Mouse (Mus musculus) heart, embryonic 14.5 days (tissue): ENCODE data around the gene Tmem151a. TPM values are rescaled to one million over a fixed set of nuclear protein-coding genes. Genes with fewer than 3 reads are reported as not detected.

Source experiments
- ATAC-seq: fragments of 200-750 bp; cut with Nextera tagmentation; 2 replicates; pipeline ENCODE4 v1.8.0; 2017; ENCODE audit warnings: low read depth, moderate TSS enrichment; ENCODE audit not compliant: insufficient number of reproducible peaks, insufficient read depth, low FRiP score
- H3K27ac ChIP-seq, 2 experiments: fragments of 200-500 bp in 1 of 2; fragments of 300-500 bp in 1 of 2; sonication (generic) in 1 of 2; replicated peaks in 1 of 2; 2 replicates each; pipeline ENCODE4 v1.5.1; 2012 to 2014; ENCODE audit warnings: low read depth in 2 of 2, low read length in 2 of 2, control low read depth in 1 of 2, mild to moderate bottlenecking in 1 of 2, mixed read lengths in 1 of 2; ENCODE audit not compliant: control insufficient read depth in 1 of 2, insufficient read depth in 1 of 2
- H3K27me3 ChIP-seq: fragments of 300-500 bp; sonication (generic); 2 replicates; pipeline ENCODE4 v1.6.1; 2014; ENCODE audit warnings: mild to moderate bottlenecking, low read length, control low read depth; ENCODE audit not compliant: control insufficient read depth, insufficient read depth
- H3K36me3 ChIP-seq: fragments of 300-500 bp; sonication (generic); 2 replicates; pipeline ENCODE4 v1.6.1; 2014; ENCODE audit warnings: mild to moderate bottlenecking, control low read depth, low read length, mixed read lengths; ENCODE audit not compliant: control insufficient read depth, insufficient read depth
- H3K4me1 ChIP-seq, 2 experiments: fragments of 200-500 bp in 1 of 2; fragments of 300-500 bp in 1 of 2; sonication (generic) in 1 of 2; 2 replicates each; pipeline ENCODE4 v1.6.1; 2012 to 2014; ENCODE audit warnings: low read length in 2 of 2, control low read depth in 1 of 2, mixed read lengths in 1 of 2; ENCODE audit not compliant: control insufficient read depth in 2 of 2, insufficient read depth in 2 of 2
- H3K4me2 ChIP-seq: fragments of 300-500 bp; sonication (generic); 2 replicates; pipeline ENCODE4 v1.6.1; 2014; ENCODE audit warnings: mild to moderate bottlenecking, low read length
- H3K4me3 ChIP-seq, 2 experiments: fragments of 200-500 bp in 1 of 2; fragments of 300-500 bp in 1 of 2; sonication (generic) in 1 of 2; 2 replicates each; pipeline ENCODE4 v1.5.1; 2012 to 2014; ENCODE audit warnings: low read length in 2 of 2, mild to moderate bottlenecking in 2 of 2, control low read depth in 1 of 2, low read depth in 1 of 2, moderate library complexity in 1 of 2; ENCODE audit not compliant: control insufficient read depth in 1 of 2, insufficient read depth in 1 of 2
- H3K9ac ChIP-seq: fragments of 300-500 bp; sonication (generic); 2 replicates; pipeline ENCODE4 v1.6.1; 2014; ENCODE audit warnings: mild to moderate bottlenecking, low read length
- H3K9me3 ChIP-seq: fragments of 300-500 bp; sonication (generic); 2 replicates; pipeline ENCODE4 v1.6.1; 2016; ENCODE audit warnings: low read length, control low read depth; ENCODE audit not compliant: control insufficient read depth
- WGBS: fragments of 180-500 bp; shearing (Covaris S2); extraction: QIAGEN DNeasy Blood & Tissue Kit; methylation state at CpG from one replicate; pipeline ENCODE4 v1.1.7; 2014; 5-methylcytosine and 5-hydroxymethylcytosine counted together
- polyA plus RNA-seq: library from polyadenylated mRNA; unstranded; fragments of >200 nt; fragmentation: Nextera tagmentation; extraction: Ambion mirVana; gene quantifications from 2 replicates; pipeline ENCODE4 v1.2.1, GENCODE M21; 2014

Tmem151a gene
- polyA plus RNA-seq, 1 experiment from 2014 or later: 3.7 TPM

GRCm38 (mm10) chr19:5082596-5082995 is 2.7 kb downstream of the Tmem151a start:
- Histone ChIP-seq H3K9me3 (no peaks in the 10 kb centered on the region), H3K4me2 (no peak overlapping the region), H3K4me1 (peaks cover 10 to 13% of the 10 kb centered on the region in 2 experiments), H3K36me3 (no peaks in the 10 kb centered on the region), H3K9ac (no peak overlapping the region), H3K27ac (no peak overlapping the region), H3K4me3 (no peak overlapping the region), H3K27me3 (peaks cover 63% of the 10 kb centered on the region)
- no peak for ATAC-seq
- 51% methylated on average over 24 of the region's 24 CpGs for WGBS

DNA sequence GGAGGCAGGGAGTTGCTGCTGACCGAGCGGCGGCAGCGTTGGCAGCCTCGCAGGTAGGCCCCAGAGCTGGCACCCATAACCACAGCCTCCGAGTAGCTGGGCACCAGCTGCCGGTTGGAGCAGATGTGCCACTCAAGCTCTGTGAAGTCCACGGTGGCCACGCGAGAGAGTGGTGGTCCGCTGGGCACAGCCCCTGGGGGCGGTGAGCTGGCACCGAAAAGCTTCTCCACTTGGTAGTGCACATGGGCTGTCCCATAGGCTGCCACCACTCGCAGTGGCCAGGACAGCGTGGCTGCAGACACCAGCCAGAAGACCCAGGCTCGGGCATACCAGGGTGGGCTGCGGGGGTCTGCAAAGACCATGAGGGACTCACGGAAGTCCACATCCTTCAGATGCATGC is 3.3 kb downstream of the Tmem151a start:
- Histone ChIP-seq H3K36me3 (no peaks in the 10 kb centered on the region), H3K9me3 (no peaks in the 10 kb centered on the region), H3K27me3 (peaks cover 63% of the 10 kb centered on the region), H3K27ac (no peak overlapping the region), H3K4me3 (no peak overlapping the region), H3K4me1 (peaks cover 8 to 9% of the 10 kb centered on the region in 2 experiments; a peak in 3 of 4 replicates), H3K4me2 (no peak overlapping the region), H3K9ac (no peak overlapping the region)
- 54% methylated on average over 18 of the region's 18 CpGs for WGBS
- ATAC-seq: no peak

DNA sequence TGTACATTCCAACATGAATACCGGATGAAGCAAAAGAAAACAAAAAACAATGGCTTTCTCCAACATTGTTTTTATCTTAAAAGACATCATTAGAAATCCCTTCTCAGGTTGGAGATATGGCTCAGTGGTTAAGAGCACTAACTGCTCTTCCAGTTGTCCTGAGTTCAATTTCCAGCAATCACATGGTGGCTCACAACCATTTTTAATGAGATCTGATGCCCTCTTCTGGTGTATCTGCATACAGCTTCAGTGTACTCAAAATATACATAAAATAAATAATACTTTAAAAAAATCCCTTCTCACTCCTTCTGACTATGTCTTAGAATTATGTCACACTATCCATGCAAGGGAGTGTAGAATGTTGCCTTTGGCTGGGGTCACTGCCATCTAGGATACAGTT is 6.1 kb downstream of the Tmem151a start:
- H3K4me2 ChIP-seq: no peak overlapping the region
- H3K4me3 ChIP-seq: no peak overlapping the region
- no peak overlapping the region for H3K27ac ChIP-seq
- H3K9ac ChIP-seq: no peak overlapping the region
- no peaks in the 10 kb centered on the region for H3K36me3 ChIP-seq
- ATAC-seq: no peak
- peaks cover 43% of the 10 kb centered on the region for H3K27me3 ChIP-seq
- H3K9me3 ChIP-seq: no peaks in the 10 kb centered on the region
- no peaks in the 10 kb centered on the region for H3K4me1 ChIP-seq
- 100% methylated on average over 1 of the region's 1 CpGs for WGBS

DNA sequence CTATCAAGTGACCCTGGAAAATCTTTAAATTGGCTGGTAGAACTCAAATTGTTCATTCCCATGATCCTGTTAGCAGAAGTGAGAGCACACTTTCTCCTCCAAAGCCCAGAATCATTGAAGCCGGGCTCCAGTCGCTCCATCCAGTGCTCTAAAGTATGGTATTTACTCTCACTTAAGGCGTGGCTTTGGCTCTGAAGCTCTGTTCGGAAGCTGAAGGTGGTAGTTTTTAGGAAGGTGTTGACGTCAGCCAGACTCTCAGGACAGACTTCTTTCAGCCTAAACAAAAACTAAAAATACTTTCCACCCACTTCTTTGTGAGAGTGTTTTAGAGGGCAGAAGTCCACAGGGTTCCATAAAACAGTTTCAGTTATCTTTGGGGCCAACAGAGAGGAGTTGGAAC is 11.8 kb downstream of the Tmem151a start:
- 29% methylated on average over 5 of the region's 5 CpGs for WGBS
- no peak overlapping the region for H3K9ac ChIP-seq
- no peak for ATAC-seq
- H3K4me3 ChIP-seq: no peak overlapping the region; a peak in 1 of 4 replicates
- no peaks in the 10 kb centered on the region for H3K36me3 ChIP-seq
- H3K9me3 ChIP-seq: no peaks in the 10 kb centered on the region
- no peak overlapping the region for H3K27ac ChIP-seq
- H3K4me2 ChIP-seq: no peak overlapping the region
- peaks cover 12% of the 10 kb centered on the region for H3K27me3 ChIP-seq
- peaks cover 15 to 20% of the 10 kb centered on the region in 2 experiments for H3K4me1 ChIP-seq

- H3K36me3 ChIP-seq: no peaks in the 10 kb centered on the region
- H3K4me3 ChIP-seq: peak overlapping the region; percentile 20 to 49; a peak in 2 of 4 replicates
- H3K27me3 ChIP-seq: peaks cover 12% of the 10 kb centered on the region
- H3K9me3 ChIP-seq: no peaks in the 10 kb centered on the region
- H3K4me2 ChIP-seq: peak overlapping the region; percentile 89
- no peak overlapping the region for H3K9ac ChIP-seq
- WGBS: 2% methylated on average over 15 of the region's 15 CpGs
- ATAC-seq: no peak
- H3K4me1 ChIP-seq: peaks cover 19 to 25% of the 10 kb centered on the region in 2 experiments
- H3K27ac ChIP-seq: no peak overlapping the region
These were observed 12.3 kb downstream of the Tmem151a start for GRCm38 (mm10) chr19:5073028-5073427.

- Histone ChIP-seq H3K9ac (peak overlapping the region; percentile 64; the same call in 1 of the 2 replicates), H3K4me2 (peak overlapping the region; percentile 89), H3K4me3 (peak overlapping the region; percentile 36 to 49), H3K36me3 (no peaks in the 10 kb centered on the region), H3K27me3 (peaks cover 12% of the 10 kb centered on the region), H3K27ac (peak overlapping the region; percentile 33 to 47; a peak in 2 of 4 replicates), H3K4me1 (peaks cover 21 to 29% of the 10 kb centered on the region in 2 experiments), H3K9me3 (no peaks in the 10 kb centered on the region)
- 1% methylated on average over 20 of the region's 20 CpGs for WGBS
- ATAC-seq: no peak
These were observed 12.8 kb downstream of the Tmem151a start for GRCm38 (mm10) chr19:5072389-5073019.

GRCm38 (mm10) chr19:5071545-5072369 is 13.6 kb downstream of the Tmem151a start:
- no peaks in the 10 kb centered on the region for H3K36me3 ChIP-seq
- 1% methylated on average over 40 of the region's 40 CpGs for WGBS
- no peaks in the 10 kb centered on the region for H3K9me3 ChIP-seq
- H3K27ac ChIP-seq: peak overlapping the region; percentile 25 to 47; a peak in 2 of 4 replicates
- peak overlapping the region; percentile 89 for H3K4me2 ChIP-seq
- H3K9ac ChIP-seq: peak overlapping the region; percentile 64
- H3K4me3 ChIP-seq: peak overlapping the region; percentile 36 to 49
- peaks cover 12% of the 10 kb centered on the region for H3K27me3 ChIP-seq
- ATAC-seq: peak; percentile 60
- peaks cover 28 to 36% of the 10 kb centered on the region in 2 experiments for H3K4me1 ChIP-seq
